Mouse (Mus musculus) spleen, adult 2 months (tissue): Measurements from ENCODE around the gene 1700020N01Rik. TPM values are rescaled to one million over a fixed set of nuclear protein-coding genes. Genes with fewer than 3 reads are reported as not detected.

Experiments used
- DNase-seq, 2 experiments: peaks; one replicate each; pipeline versions ENCODE4 v3.0.0 to v3.0.0-alpha.2; 2012 to 2021; ENCODE audit warnings: low spot score in 2 of 2, low read depth in 1 of 2
- H3K27ac ChIP-seq: fragments of 200-500 bp; 2 replicates; pipeline ENCODE4 v1.5.1; 2012; ENCODE audit warnings: low read length, inconsistent platforms; ENCODE audit not compliant: insufficient read depth
- H3K27me3 ChIP-seq: fragments of 200-500 bp; 2 replicates; pipeline ENCODE4 v1.6.1; 2012; ENCODE audit warnings: mild to moderate bottlenecking, moderate library complexity, low read length, inconsistent platforms; ENCODE audit not compliant: control insufficient read depth, insufficient read depth
- H3K36me3 ChIP-seq: fragments of 200-500 bp; 2 replicates; pipeline ENCODE4 v1.6.1; 2012; ENCODE audit warnings: mild to moderate bottlenecking, low read length, inconsistent platforms; ENCODE audit not compliant: control insufficient read depth, insufficient read depth
- H3K4me1 ChIP-seq: fragments of 200-500 bp; 2 replicates; pipeline ENCODE4 v1.6.1; 2011; ENCODE audit warnings: inconsistent platforms; ENCODE audit not compliant: control insufficient read depth, insufficient read depth, insufficient read length
- H3K4me3 ChIP-seq: fragments of 200-500 bp; 2 replicates; pipeline ENCODE4 v1.5.1; 2011; ENCODE audit warnings: mild to moderate bottlenecking, inconsistent platforms; ENCODE audit not compliant: insufficient read depth, insufficient read length; ENCODE audit errors: extremely low read depth
- CTCF ChIP-seq: fragments of 200-500 bp; IDR thresholded peaks from 2 replicates; pipeline ENCODE4 v1.5.1; 2011; ENCODE audit warnings: mild to moderate bottlenecking, inconsistent platforms; ENCODE audit not compliant: insufficient read depth, insufficient read length, insufficient replicate concordance; ENCODE audit errors: extremely low read depth
- POLR2A ChIP-seq: fragments of 200-500 bp; IDR thresholded peaks from 2 replicates; pipeline ENCODE4 v1.6.1; 2011; ENCODE audit warnings: low read depth, low read length, inconsistent platforms
- WGBS: fragments of 180-500 bp; shearing (Covaris S2); methylation state at CpG from one replicate; pipeline ENCODE4 v1.1.7; 2018; 5-methylcytosine and 5-hydroxymethylcytosine counted together
- polyA plus RNA-seq: library from polyadenylated mRNA; depleted of rRNA; stranded (reverse); fragments of >200 nt; gene quantifications from 2 replicates; pipeline ENCODE4 v1.2.3, GENCODE M21; 2012

Gene 1700020N01Rik
- polyA plus RNA-seq, 1 experiment = not detected

DNA sequence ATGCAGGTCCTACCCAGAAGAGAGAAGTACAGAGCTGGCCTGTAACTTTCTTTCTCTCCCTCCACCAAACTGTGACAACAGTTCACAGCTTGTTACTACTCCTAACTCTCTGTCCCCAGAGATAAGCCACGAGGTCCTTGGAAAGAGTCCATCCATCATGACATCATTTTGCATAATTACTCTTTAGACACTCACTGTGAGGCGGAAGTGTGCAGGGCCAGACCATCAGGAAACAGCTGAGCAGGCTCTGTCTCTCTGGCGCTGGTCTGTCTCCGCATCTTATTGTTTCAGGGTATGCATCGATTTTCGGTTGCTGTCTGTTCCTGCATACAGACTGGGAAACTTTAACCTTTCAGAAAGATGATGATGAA, 43.8 kb downstream of the 1700020N01Rik start:
- Histone ChIP-seq H3K4me3 (no peak overlapping the region), H3K27me3 (no peaks in the 10 kb centered on the region), H3K4me1 (no peaks in the 10 kb centered on the region), H3K27ac (no peak overlapping the region), H3K36me3 (no peaks in the 10 kb centered on the region)
- 31% methylated on average over 6 of the region's 6 CpGs for WGBS
- TF ChIP-seq POLR2A (no peak), CTCF (no peak)
- no peak for DNase-seq

GRCm38 (mm10) chr10:21651388-21651787, 58.4 kb downstream of the 1700020N01Rik start:
- DNase-seq = no peak
- Histone ChIP-seq H3K4me1 (no peaks in the 10 kb centered on the region), H3K27ac (no peak overlapping the region), H3K4me3 (no peak overlapping the region), H3K36me3 (no peaks in the 10 kb centered on the region), H3K27me3 (no peaks in the 10 kb centered on the region)
- WGBS = 71% methylated on average over 4 of the region's 4 CpGs
- TF ChIP-seq POLR2A (no peak), CTCF (no peak)

GRCm38 (mm10) chr10:21652426-21653345, 59.7 kb downstream of the 1700020N01Rik start:
- Histone ChIP-seq H3K27ac (no peak overlapping the region), H3K27me3 (no peaks in the 10 kb centered on the region), H3K4me3 (no peak overlapping the region), H3K36me3 (no peaks in the 10 kb centered on the region), H3K4me1 (no peaks in the 10 kb centered on the region)
- WGBS = 92% methylated on average over 24 of the region's 24 CpGs
- DNase-seq = no peak
- TF ChIP-seq CTCF (no peak), POLR2A (no peak)

DNA sequence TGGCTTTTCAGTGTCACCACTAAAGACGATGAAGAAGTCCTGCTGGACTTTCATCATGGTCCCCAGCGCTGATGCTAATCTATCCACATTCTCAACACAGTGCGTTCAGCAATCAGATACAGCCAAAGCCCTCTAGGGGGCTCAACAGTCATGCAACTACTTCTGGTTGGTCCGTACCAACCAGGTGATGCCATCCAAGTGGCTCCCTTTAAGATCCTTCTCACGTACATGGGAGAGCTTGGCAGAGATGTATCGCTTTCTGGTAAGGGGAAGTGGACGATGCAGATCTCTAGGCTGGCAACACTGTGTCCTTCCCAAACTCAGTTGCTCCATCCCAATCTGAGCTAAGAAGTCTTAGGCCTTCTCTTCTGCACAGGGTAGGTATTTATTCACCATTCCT, 60.5 kb downstream of the 1700020N01Rik start:
- Histone ChIP-seq H3K4me1 (no peaks in the 10 kb centered on the region), H3K36me3 (no peaks in the 10 kb centered on the region), H3K27me3 (no peaks in the 10 kb centered on the region), H3K4me3 (no peak overlapping the region), H3K27ac (no peak overlapping the region)
- TF ChIP-seq CTCF (no peak), POLR2A (no peak)
- 95% methylated on average over 7 of the region's 7 CpGs for WGBS
- no peak for DNase-seq

DNA sequence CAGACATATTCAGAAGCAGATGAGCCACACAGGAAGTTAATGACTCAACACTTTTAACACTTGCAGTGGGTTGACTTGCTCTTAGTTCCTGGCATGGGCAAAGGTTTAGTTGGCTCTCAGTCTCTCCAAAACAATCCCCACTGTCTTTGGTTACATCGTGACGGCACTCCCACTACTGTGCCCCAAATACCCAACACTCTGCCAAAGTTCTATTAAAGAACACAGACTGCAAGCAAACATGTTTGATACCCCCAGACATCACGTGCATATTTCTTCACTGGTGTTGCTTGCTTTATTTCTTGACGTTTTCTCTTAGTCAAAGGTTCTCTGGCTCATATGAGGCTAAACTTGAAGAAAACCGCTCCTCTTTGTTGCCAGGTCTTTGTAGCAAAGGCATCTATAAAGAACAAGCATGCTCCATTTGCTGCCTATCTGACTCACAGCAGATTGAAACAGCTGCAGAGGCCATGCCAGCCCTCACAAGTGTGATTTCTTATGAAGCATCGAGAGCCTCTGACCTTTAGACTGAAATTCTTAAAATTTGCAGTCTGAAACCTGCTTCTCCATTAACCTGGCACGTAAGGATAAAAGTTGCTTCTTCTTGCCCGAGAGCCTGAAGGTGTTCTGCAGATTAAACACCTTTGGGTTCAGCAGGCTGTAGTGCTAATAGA, 66.8 kb downstream of the 1700020N01Rik start:
- Histone ChIP-seq H3K27ac (no peak overlapping the region), H3K4me1 (no peaks in the 10 kb centered on the region), H3K27me3 (no peaks in the 10 kb centered on the region), H3K36me3 (no peaks in the 10 kb centered on the region), H3K4me3 (no peak overlapping the region)
- DNase-seq = no peak
- 80% methylated on average over 8 of the region's 8 CpGs for WGBS
- no peak for TF ChIP-seq CTCF
- TF ChIP-seq POLR2A = no peak

- Histone ChIP-seq H3K27ac (no peak overlapping the region), H3K27me3 (no peaks in the 10 kb centered on the region), H3K4me3 (no peak overlapping the region), H3K4me1 (peaks cover 2% of the 10 kb centered on the region; the same call in 1 of the 2 replicates), H3K36me3 (no peaks in the 10 kb centered on the region)
- 37% methylated on average over 17 of the region's 17 CpGs for WGBS
- DNase-seq = no peak
- TF ChIP-seq POLR2A = no peak
- TF ChIP-seq CTCF = no peak
These were observed 76.0 kb downstream of the 1700020N01Rik start for GRCm38 (mm10) chr10:21668976-21669375.
